Mouse (Mus musculus) cerebellum, adult 11-12 months (tissue): ENCODE measurements at regions not wholly inside any gene's neighbourhood (a gene's known extent, or its start where the extent isn't known, plus 50 kb on each side); places are given as distances from the start of the nearest gene placed in this dataset.

Source experiments
- DNase-seq: peaks from one replicate; pipeline ENCODE4 v3.0.0; 2022

DNA sequence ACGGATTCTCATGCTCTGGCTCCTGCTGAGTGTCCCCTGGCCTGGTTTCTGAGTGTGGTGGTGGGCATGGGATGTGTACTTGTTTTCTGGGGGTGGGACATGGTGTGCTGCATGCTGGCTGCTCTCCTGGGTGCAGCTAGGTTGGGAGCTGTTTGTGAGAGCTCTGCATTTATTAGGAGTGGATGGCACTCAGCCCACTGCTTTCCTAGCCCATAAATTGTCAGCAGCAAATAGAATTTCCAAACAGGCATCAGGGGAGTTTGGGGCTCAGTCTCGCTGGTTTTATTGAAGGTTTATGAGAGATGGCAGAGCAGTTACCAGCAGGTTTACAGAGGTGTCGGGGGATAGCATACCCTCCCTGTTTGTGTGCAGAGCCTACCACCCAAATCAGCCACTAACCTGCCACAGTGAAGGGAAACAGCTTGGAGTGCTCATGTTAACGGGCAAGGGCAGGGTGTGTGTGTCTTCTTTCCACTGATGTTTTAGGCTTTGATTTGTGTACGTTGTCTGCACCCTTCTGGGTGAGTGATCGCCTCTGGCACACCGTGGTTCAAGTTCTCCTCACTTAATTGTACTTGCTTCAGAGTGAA lies 372.6 kb downstream of the Eipr1 start:
- DNase-seq, result no peak

DNA sequence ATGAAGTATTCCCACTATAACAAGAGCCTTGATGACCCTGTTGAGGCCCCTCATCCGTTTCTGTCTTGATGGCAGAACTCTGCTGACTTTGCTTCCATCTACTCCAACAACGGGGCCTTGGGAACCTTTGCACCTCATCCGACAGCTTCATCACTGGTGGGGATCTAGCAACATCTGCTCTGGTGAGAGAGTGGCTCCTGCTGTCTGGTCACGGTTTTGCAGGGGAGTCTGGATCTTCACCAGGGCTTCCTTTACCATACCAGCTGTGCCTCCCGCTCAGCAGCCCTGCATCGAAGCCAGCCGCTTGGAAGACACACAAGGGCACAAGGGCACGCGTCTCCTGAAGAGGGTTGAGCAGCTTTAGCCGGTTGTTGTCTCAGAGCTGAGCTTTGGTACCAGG lies 377.2 kb downstream of the Eipr1 start:
- DNase-seq, result no peak

DNA sequence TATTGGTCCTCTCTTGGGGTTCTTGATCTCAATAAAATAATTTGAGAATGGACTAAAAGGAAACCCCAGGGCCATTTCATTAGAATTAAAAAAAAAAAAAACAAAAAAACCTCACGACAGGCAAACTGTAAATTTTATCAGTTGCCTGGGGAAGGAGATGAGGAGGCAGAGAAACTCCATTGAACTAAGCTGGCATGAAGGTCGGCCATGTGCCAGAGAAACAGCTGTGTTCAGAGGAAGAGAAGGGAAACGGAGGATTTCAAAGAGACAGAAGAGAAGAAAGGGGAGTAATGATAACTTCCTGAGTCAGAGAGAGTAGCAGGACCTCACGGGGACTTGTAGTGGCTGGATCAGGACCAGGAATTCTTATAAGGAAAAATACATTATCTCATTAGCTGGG lies 377.7 kb downstream of the Eipr1 start:
- no peak for DNase-seq

DNA sequence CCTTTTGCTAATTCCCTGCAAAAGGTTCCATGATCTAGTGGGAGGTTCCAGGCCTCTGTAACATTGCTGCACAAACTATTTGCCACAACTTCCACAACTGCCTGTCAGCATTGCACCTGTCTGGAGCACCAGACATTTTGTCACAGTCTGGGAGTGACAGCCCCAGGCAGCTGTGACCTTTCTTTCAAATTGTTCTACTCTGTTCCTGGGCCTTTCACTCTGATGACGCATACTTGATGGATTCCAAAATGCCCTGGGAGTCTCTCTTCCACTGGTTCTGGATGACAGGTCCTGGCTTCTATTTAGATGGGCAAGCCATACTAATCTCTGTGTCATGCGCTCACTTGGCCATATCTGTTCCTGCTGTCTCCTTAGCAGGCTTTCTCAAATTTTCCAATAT lies 382.7 kb downstream of the Eipr1 start:
- no peak for DNase-seq

DNA sequence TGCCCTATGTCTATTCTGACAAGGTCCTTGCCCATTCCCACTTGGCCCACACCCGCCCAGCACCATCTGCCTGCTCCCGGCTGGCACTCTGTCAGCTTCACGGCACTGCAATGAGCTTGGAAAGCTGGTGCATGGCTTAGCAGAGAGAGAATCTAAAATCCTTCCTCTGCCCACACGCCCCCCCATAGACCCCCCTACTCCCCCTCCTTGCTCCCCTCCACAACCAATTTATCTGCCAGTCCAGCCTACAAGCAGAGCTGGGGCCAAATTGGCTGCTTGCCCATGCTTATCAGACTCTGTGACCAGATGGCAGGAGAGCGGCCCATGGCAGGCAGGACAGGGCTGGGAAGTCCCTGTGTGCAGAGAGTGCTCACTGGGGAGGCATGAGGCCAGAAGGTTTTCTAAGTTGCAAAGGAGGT lies 385.3 kb downstream of the Eipr1 start:
- DNase-seq, result peak; percentile 93

DNA sequence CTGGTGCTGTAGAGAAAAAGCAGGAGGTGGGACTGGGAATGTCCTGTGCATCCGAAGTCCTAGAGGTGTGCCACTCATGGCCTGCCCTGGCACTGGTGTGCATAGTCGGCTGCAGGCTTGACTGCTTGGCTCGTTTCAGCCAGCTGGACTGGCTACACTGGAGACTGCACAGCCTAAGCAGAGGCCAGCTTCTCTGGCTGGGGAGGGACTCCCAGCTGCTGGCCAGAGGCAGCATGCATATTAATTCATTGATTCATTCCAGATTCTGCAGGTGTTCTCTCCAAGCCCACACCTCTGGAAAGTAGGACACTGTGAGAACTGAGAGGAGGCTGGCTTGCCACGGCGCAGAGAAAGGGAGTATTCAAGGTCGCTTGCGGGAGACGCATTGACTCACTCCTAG lies 385.9 kb downstream of the Eipr1 start:
- DNase-seq, result peak; percentile 58

DNA sequence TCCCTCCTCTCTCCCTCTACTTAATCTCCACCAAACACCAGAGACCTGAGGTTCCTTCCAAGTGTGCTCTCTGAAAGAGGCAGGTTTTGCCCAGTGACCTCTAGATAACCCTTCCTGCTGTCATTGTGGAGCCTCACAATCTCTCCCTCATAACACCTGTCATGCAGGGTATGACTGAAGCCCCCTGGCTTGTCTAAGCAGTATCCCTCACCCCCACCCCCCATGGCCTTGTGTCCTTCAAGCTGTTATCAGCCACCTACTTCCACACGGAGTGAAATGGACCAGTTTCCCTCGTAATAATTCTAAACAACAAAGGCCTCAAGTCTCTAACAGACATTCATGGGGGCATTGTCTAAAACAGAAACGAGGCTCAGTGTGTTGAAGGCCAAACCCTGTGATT lies 387.6 kb upstream of the Myt1l start:
- DNase-seq, result peak; percentile 31

DNA sequence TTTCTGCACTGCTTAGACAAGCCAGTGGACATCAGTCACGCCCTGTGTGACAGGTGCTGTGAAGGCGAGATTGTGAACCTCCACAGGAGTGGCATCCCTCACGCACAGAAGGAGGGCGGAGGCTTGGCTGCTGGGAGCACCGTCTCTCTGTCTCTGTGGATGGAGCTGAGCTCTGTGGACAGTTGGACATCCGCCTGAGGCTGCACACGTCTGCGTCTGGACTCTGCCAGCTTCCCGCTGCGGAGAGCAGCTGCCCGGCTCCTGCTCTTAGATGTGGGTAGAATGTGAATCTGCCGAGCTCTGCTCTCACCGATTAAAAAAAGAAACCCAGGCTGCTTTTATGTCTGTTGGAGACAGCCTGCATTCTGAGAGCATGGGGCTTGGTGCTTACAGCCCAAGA lies 387.1 kb upstream of the Myt1l start:
- DNase-seq, result peak; percentile 96

DNA sequence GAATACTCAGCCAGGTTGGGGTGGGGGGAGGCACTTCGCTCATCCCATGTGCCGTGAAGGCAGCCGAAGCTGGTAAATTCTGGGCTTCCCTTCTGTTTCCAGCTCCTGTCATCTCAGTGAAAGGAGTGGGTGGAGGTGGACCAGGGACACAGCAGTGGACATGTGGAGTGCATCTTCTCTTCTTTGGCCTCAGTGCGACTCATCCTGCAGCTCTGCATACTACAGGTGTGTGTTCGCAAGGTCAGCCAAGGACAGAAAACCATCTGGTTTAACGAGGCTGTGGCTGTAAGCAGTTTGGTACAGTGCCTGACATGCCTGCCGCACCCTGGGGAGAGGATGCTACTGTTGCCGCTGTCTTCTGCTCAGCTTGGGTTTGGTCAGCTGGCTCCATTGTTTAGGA lies 386.3 kb upstream of the Myt1l start:
- peak; percentile 53 for DNase-seq

DNA sequence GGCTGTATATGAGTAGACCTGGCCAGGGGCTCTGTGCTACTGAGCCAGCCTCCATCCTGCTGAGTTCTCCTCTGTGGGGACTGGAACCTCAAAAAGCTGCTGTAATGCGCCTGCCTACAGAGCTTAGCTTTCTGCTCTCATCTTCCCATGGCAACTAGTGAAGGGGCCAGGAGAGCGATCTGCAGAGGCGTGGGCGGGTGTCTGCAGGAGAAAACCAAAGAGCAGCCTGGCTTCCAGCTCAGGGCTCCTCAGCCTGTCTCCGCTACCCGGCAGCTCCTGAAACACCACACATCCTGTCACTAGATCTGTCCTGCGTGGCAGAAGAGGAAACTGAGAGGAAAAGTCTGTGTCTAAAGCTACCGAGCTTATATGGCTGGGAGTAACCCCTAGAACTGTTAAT lies 384.9 kb upstream of the Myt1l start:
- DNase-seq, result peak; percentile 50

DNA sequence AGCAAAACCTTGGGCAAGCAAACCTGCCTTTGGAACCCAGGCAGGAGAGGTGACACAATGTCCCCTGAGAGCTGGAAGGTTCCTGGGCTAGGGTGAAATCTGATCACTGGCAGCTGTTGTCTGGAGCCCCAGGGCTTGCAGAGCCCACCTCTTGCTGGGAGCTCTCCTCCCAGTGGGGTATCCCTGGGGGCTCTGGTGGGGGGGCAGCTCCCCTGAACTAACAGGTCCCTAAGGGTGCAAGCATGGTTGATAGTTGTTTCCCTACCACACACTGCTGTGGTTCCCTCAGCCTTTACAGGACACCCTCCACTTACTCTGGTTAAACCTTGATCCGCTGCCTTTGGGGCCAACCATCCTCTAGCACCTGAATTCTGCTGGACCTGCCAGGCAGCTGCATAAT lies 367.3 kb upstream of the Myt1l start:
- no peak for DNase-seq

DNA sequence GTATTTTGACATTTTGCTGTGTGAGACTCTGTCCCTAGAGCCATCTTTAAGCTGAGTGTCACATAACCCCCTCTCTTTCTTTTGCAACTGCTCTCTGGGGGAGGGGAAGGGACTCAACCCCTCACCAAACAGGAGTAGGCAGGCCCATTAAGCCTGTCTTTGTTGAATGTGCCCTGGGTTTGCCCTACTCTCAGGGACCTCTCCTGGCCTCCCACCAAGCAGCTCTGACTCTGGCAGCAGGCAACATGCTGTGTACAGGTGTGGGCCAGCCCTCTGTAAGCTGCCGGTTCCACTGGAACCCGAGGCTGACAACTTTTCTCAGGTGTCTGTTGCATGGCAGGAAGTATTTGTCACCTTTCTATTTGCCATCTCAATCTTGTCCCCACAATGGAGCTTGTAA lies 366.6 kb upstream of the Myt1l start:
- DNase-seq, result no peak

DNA sequence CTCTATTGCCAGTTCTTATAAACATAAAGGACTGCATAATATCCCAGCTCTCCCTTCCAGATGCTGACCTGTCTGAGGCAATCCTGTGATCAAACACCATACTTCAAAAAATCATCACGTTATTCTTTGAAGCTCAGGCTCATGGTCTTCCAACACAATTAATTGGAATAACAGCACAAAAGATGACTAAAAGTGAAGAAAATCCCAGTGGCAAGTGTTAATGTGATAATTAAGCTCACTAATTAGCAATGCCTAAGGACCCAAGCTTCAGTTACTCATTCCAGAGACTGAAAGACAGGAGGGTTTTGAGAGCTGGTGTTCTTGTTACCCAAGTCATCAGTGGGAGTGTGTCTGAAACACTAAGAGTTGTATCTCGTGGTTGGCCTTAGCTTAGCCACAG lies 363.5 kb upstream of the Myt1l start:
- no peak for DNase-seq

DNA sequence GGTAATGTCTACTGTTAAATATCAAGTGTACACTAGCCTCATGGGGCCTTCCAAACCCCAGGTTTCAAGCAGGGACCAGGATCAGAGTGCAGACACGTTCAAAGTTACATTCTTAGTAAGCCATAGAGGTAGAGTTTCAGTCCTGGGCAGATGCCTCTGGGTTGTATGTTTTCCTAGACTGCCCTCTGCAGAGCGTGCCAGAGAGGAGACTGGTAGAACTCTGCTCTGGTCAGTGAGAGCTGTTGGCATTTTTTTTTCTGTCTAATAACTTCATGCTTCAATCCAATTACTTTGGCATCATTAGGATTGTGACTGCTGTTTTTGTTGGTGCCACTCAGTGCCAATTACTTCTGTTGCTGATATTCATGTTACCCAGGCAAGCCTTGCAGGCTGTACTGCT lies 361.9 kb upstream of the Myt1l start:
- DNase-seq, result no peak

DNA sequence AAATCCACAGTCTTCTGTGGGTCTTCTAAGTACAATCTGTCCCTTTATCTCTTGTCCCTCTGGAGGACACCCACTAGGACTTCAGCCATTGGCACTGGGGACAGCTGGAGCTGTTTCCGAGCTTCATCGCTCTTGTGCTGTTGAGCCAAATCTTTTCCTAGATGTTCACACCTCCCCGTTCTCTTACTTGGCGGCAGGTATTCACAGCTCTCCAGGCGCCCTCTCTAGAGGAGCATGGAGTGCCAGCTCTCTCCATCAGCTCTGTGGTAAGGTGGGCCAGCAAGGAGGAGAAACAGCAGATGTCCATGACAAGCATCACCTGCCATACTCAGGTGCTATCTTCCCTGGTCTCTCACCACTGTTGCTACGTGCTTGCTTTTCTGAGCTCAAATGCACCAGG lies 360.3 kb upstream of the Myt1l start:
- DNase-seq, result peak; percentile 27

DNA sequence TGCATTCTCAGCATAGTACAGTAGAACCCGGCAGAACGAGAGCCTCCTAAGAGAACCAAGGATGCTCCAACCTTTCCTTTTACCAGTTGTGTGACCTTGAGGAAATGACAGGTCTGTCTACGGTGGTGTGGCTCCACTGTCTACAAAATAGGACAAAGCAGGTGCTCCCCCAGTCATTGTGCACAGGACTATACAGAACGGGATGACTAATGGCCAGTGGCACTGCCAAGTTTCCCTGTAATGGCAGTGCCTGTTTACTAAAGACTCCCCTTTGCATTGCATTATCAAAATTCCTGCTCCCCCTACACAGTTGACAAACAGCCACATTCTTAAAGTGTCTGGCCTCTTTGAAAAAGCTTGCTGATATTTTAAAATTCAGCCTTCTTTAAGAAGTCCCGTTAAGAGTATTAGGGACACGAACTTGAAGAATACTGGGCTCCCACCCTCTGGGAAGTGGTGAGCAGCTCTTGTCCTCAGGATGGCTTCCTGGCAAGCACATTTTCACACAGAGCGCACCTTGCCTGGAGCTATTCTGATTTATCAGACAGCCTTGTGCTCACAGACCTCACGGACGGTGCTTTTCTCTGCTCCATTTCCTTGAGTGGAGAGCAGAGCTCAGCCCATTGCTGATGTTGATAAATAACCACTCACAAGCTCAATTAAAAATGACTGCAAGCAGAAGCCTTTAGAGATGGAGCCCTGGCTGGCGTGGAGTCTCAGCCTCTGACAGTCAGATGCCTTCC lies 352.3 kb upstream of the Myt1l start:
- no peak for DNase-seq

DNA sequence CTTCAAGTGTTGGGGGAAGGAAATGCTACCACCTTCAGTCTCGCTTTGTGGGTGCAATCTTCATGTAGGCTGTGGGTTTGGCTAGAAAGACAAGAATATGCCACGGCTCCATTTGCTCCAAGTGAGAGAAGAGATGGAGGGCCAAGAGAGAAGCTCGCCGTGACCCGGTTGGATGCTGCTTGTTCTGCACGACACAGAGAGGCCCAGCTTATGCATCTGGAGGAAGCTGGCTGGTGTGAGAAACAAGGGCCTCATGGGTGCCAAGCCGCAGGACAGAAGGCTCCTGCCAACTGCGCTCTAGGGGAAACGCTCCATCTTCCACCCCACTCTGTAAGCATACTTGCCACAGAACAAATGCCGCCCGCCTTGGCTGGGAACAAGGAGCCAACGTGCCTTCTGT lies 351.0 kb upstream of the Myt1l start:
- no peak for DNase-seq

DNA sequence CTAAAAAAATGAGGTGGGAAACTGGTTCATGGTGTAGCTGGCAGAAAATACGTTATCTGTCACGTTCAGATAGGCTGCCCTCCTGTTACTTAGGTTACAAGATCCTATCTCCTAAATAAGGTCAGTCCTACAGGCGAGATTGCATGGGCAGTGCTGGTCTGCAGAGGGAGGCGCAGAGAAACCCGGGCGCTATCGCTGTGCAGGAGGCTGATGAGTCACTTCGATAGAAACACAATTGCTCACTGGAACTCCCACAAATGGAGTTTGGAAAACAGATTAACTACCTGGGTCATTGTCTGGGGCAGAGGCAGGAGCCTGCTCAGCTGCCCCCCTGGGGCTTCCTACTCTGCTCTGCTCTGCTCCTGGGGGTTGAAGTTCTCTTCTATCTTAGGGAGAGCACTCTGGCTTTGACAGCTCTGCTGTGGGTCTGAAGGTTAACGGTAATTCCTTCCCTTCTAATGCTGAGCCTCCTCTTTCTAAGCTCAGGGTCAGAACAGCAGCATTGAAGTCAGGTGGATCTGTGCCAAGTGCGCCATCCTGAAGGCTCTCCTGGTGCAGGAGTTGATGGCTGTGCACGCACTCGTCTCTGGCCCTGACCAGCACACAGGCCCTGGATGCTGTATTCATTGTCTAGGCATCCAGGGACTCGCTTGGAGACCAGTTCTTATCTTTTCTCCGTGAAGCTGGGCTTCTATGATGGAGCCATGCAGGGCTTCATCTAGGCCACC lies 349.9 kb upstream of the Myt1l start:
- no peak for DNase-seq

DNA sequence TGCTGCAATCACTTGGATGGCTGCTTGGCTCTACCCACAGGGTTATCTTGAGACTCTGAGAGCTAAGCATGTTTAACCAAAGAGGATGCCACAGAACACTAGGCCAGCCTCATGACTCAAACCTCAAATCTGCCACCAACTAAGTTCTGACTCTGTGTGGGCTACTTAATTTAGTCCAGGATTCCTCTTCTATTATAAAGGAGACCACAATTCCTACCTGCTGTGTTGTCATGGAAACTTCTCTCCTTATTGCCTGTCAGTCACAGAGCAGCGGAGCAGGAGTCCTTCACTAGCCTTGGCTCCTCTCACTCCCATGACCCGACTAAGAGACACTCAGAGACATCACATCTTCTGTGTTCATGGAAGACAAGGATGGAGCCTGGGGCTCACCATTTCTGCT lies 348.8 kb upstream of the Myt1l start:
- no peak for DNase-seq

DNA sequence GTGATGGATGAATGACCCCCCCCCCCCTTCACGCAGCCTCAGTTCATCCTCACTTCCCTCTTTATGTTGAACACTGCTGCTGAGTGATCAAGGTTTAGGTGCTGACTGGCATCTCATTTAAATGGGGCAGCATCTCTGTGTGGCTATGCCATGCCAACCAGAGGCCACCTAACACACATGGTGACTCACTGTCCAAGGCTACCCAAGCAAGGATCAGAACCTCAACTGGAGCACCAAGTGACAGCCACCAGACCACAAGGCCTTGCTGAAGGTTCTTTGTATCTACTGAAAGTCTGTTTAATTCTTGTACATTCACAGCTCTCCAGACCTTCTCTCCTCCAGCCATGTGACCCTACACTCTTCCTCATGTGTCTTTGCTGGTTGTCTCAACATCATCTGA lies 347.6 kb upstream of the Myt1l start:
- DNase-seq, result no peak

DNA sequence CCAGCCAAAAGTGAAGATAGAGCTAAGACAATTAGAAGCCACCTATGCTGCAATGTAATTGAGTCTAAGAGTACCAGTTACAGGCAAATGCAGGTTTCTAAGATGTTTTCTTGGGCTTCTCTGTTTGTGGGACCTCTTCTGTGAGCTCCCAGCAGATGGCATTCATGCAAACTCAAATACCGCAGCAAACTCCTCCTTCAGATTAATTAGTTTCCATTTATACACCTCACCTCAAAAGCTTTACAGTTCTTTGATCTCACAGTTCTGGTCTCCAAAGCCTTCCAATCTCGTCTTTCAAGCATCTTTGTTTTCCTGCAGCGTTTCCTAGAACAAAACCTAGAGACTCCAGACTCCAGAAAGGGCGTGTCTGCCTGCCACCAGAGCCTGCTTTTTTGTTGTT lies 340.6 kb upstream of the Myt1l start:
- DNase-seq, result no peak

DNA sequence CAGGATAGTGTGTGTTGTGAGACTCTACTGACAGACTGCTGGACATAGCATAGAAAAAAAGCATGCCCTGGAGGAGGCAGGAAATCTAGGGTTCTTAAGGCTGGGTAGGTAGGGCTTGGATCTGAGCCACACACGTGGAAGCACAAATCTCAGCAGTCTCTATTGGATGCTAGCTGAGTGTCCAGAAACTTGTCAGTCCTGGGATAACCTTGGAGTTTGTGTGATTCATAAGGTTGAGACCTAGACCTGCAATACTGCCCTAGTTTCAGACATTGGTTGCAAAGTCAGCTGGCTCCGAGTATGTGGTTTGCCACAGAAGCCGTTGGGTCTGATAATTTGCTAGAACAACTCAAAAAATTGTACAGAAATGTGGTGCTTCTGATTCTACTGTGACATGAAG lies 335.8 kb upstream of the Myt1l start:
- DNase-seq, result no peak

DNA sequence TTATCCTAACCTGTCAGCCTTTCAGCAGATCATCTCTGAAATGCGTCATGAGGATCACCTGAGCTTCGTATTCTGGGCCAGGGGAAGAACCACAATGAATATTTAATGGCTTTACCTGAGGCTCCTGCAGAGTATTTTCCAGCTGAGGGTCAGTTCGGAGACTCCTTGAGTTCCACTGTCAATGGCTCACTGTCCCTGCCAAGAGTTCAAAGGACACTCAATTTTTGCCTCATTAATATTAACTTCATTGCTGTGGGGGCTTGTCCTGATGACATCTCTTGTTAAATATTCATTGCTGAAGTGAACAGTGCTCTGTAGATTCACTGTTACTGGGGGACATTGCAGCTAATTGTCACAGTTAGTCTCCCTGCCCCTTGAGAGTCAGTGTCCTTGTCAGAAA lies 316.2 kb upstream of the Myt1l start:
- DNase-seq, result no peak

DNA sequence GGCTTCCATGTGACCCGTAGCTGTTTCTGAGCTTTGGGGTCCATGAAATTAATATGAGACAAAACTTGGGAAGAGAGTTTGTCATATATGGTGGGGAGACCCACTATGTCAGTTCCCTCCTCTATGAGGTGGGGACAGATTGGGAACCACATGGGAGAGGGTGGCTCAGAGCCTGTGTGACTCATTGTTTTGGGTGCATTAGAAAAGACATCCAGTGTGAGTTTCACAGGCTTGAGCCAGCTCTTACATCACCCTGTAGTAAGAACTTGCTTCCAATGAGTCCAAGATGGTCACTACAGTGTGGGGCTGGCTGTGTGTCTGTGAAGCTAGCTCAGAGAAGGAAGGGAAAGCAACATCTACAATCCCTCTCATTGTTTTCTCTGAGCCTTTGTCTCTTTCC lies 314.6 kb upstream of the Myt1l start:
- no peak for DNase-seq

DNA sequence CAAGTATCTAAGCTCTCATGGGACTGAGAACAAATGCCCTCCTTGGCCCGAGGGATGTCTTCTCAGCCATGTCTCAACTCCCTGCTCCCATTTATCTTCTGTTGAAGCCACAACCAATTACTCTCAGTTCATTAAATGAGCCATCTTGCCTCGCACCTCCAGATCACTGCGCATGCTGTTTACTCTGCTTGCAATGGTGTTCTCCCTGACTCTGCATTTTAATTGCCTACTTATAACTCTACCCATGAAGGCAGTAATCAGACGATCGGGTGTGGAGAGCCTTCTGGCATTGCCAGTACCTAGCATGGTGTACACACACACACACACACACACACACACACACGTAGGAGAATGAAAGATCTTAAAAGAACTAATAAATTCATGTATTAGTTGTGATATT lies 306.1 kb upstream of the Myt1l start:
- DNase-seq, result no peak
